In genomic region chr10:122749876-122750275, GRCm38 (mm10) we compare ENCODE assay signal across 32 mouse cellular contexts.
DNase-seq lines count a peak whose midpoint lies in the region; ATAC-seq and TF ChIP-seq lines count a peak whose summit lies in the region.
"Had no signal": no experiment of that assay in that cellular context is flagged by ENCODE, and none has a peak within 500 bp of the region (broad histone marks: within the 10 kb centered on the region; RNA-seq: fewer than 3 reads in every experiment).

No protein-coding gene starts in this region.

- no peaks in the 10 kb centered on the region for H3K27me3 ChIP-seq in liver, embryonic 12.5 days (replicated peaks)
- H3K27me3 ChIP-seq: embryonic facial prominence, embryonic 15.5 days; forebrain, embryonic 13.5 days; heart, embryonic 12.5 days; limb, embryonic 13.5 days; midbrain, embryonic 12.5 days; neural tube, embryonic 12.5 days; Patski; stomach, embryonic 15.5 days had no signal

- TF ChIP-seq CTCF in layer of hippocampus, adult 2 months (conservative IDR thresholded peaks at IDR 0.05) = no peak
- no peak for TF ChIP-seq CTCF in olfactory bulb, adult 2 months (IDR thresholded peaks at IDR 0.05; ENCODE audit: insufficient read depth, low read depth, low read length)

- H3K9ac ChIP-seq in liver, embryonic 12.5 days = no peak overlapping the region
- H3K9ac ChIP-seq: embryonic facial prominence, embryonic 15.5 days; forebrain, embryonic 13.5 days; heart, embryonic 12.5 days; hindbrain, embryonic 14.5 days; limb, embryonic 13.5 days; liver, postnatal 0 days; midbrain, embryonic 12.5 days; neural tube, embryonic 12.5 days; stomach, embryonic 15.5 days had no signal

- 89% methylated on average over 7 of the region's 7 CpGs for WGBS in olfactory bulb, adult 2 months
- 68% methylated on average over 7 of the region's 7 CpGs for WGBS in liver, embryonic 12.5 days (ENCODE audit: insufficient replicate concordance)

- no peak overlapping the region for H3K4me2 ChIP-seq in liver, embryonic 12.5 days
- H3K4me2 ChIP-seq: embryonic facial prominence, embryonic 15.5 days; forebrain, embryonic 13.5 days; heart, embryonic 12.5 days; hindbrain, embryonic 14.5 days; limb, embryonic 13.5 days; liver, embryonic 11.5 days; midbrain, embryonic 12.5 days; neural tube, embryonic 12.5 days; stomach, embryonic 15.5 days had no signal

- no peak overlapping the region for H3K4me3 ChIP-seq in layer of hippocampus, adult 2 months
- H3K4me3 ChIP-seq in olfactory bulb, adult 2 months (ENCODE audit: insufficient read depth, low read depth, low read length) = no peak overlapping the region
- no peak overlapping the region for H3K4me3 ChIP-seq in liver, embryonic 12.5 days
- H3K4me3 ChIP-seq: embryonic facial prominence, embryonic 10.5 days; embryonic facial prominence, embryonic 15.5 days; forebrain, embryonic 13.5 days; heart, embryonic 12.5 days; limb, embryonic 13.5 days; midbrain, embryonic 12.5 days; myocyte; neural tube, embryonic 12.5 days; stomach, embryonic 15.5 days had no signal

- TF ChIP-seq POLR2A in olfactory bulb, adult 2 months (IDR thresholded peaks at IDR 0.05; ENCODE audit: insufficient read depth, low read depth, low read length) = no peak

- 0 out of 2 replicates have a peak, but pooled peaks have one; percentile 38 for ATAC-seq in cerebellum, adult (ENCODE audit: insufficient number of reproducible peaks, low FRiP score, low TSS enrichment)
- ATAC-seq in liver, embryonic 12.5 days = no peak
- ATAC-seq: forebrain, embryonic 13.5 days; intestine, postnatal 0 days; liver, postnatal 0 days; Patski had no signal

- H3K9me3 ChIP-seq in liver, embryonic 12.5 days (replicated peaks) = no peaks in the 10 kb centered on the region
- H3K9me3 ChIP-seq: embryonic facial prominence, embryonic 15.5 days; forebrain, embryonic 13.5 days; midbrain, embryonic 12.5 days; neural tube, embryonic 12.5 days; stomach, embryonic 15.5 days had no signal

- no peaks in the 10 kb centered on the region for H3K36me3 ChIP-seq in liver, embryonic 12.5 days
- H3K36me3 ChIP-seq: embryonic facial prominence, embryonic 10.5 days; embryonic facial prominence, embryonic 15.5 days; G1E; heart, embryonic 12.5 days; limb, embryonic 13.5 days; midbrain, embryonic 12.5 days; neural tube, embryonic 12.5 days; stomach, embryonic 15.5 days had no signal

- H3K4me1 ChIP-seq in olfactory bulb, adult 2 months (ENCODE audit: control insufficient read depth, insufficient read depth, low read length) = peaks cover 7% of the 10 kb centered on the region
- H3K4me1 ChIP-seq in liver, embryonic 12.5 days = no peaks in the 10 kb centered on the region

- no peak for DNase-seq in cerebellum, adult 11 months
- no peak for DNase-seq in layer of hippocampus, adult 2 months (ENCODE audit: low spot score in 2 of 2)
- no peak for DNase-seq in layer of hippocampus, postnatal 14 days (ENCODE audit: low spot score in 2 of 2)
- DNase-seq in cerebellum, adult 9-11 months = peak; percentile 50
- no peak for DNase-seq in testis, postnatal 14 days (ENCODE audit: low spot score)
- DNase-seq: adrenal gland, postnatal 25 days; gastrocnemius, postnatal 14 days; kidney, adult 9 months; kidney, postnatal 10 days; layer of hippocampus, adult 9-11 months; liver, postnatal 0 days; lung, postnatal 36 days; right cerebral cortex, postnatal 14 days; thymus, adult 18-20 months; thymus, postnatal 36 days had no signal

- 0 out of 2 replicates have a peak overlapping the region, but pooled peaks have one; percentile 14 for H3K27ac ChIP-seq in layer of hippocampus, adult 2 months
- peak overlapping the region; percentile 38; the same call in 1 of the 2 replicates for H3K27ac ChIP-seq in olfactory bulb, adult 2 months (ENCODE audit: insufficient read depth, low read depth, low read length)
- no peak overlapping the region for H3K27ac ChIP-seq in liver, embryonic 12.5 days
- H3K27ac ChIP-seq: embryonic facial prominence, embryonic 10.5 days; embryonic facial prominence, embryonic 15.5 days; forebrain, embryonic 13.5 days; hindbrain, embryonic 14.5 days; limb, embryonic 13.5 days; midbrain, embryonic 12.5 days; neural tube, embryonic 12.5 days; stomach, embryonic 15.5 days had no signal
